Mouse (Mus musculus): ENCODE measurements around the gene Six5.

- no peak for TF ChIP-seq POLR2A (IDR thresholded peaks at IDR 0.05; ENCODE audit: borderline replicate concordance, extremely low read depth, low read depth, low read length)
- no peak for TF ChIP-seq CTCF (IDR thresholded peaks at IDR 0.05; ENCODE audit: insufficient read depth, low read length)
Measured at GRCm38 (mm10) chr7:19094471-19094825, at the start of gene Six5.

Measured in lung, adult 2 months (tissue).